Mouse (Mus musculus) midbrain, postnatal 0 days (tissue): Measurements from ENCODE around the gene Exoc3l. TPM values are rescaled to one million over a fixed set of nuclear protein-coding genes. Genes with fewer than 3 reads are reported as not detected.

Experiments used
- ATAC-seq: fragments of 200-750 bp; cut with Nextera tagmentation; 2 replicates; pipeline ENCODE4 v1.8.0; 2017; ENCODE audit warnings: moderate number of reproducible peaks, mild to moderate bottlenecking, moderate TSS enrichment, moderate library complexity; ENCODE audit not compliant: low FRiP score
- DNase-seq: peaks from one replicate; pipeline ENCODE4 v3.0.0-alpha.2; 2015; ENCODE audit warnings: low spot score
- H3K27ac ChIP-seq: fragments of 300-500 bp; sonication (generic); 2 replicates; pipeline ENCODE4 v1.5.1; 2014; ENCODE audit warnings: low read depth, mild to moderate bottlenecking, low read length, mixed read lengths
- H3K27me3 ChIP-seq: fragments of 300-500 bp; sonication (generic); 2 replicates; pipeline ENCODE4 v1.6.1; 2014; ENCODE audit warnings: low read length, control low read depth, mixed read lengths; ENCODE audit not compliant: insufficient read depth
- H3K36me3 ChIP-seq: fragments of 300-500 bp; sonication (generic); 2 replicates; pipeline ENCODE4 v1.6.1; 2014; ENCODE audit warnings: low read length, control low read depth, mixed read lengths; ENCODE audit not compliant: insufficient read depth
- H3K4me1 ChIP-seq: fragments of 300-500 bp; sonication (generic); 2 replicates; pipeline ENCODE4 v1.6.1; 2014; ENCODE audit warnings: mild to moderate bottlenecking, control low read depth, antibody characterized with exemption, low read length, mixed read lengths; ENCODE audit not compliant: insufficient read depth
- H3K4me2 ChIP-seq: fragments of 300-500 bp; sonication (generic); 2 replicates; pipeline ENCODE4 v1.6.1; 2014; ENCODE audit warnings: low read depth, mild to moderate bottlenecking, low read length, mixed read lengths; ENCODE audit not compliant: poor library complexity, severe bottlenecking
- H3K4me3 ChIP-seq: fragments of 300-500 bp; sonication (generic); 2 replicates; pipeline ENCODE4 v1.5.1; 2014; ENCODE audit warnings: low read depth, mild to moderate bottlenecking, low read length, moderate library complexity
- H3K9ac ChIP-seq: fragments of 300-500 bp; sonication (generic); replicated peaks from 2 replicates; pipeline ENCODE4 v1.6.1; 2014; ENCODE audit warnings: mild to moderate bottlenecking, low read length, moderate library complexity, mixed read lengths; ENCODE audit not compliant: poor library complexity, severe bottlenecking
- H3K9me3 ChIP-seq: fragments of 300-500 bp; sonication (generic); 2 replicates; pipeline ENCODE4 v1.6.1; 2016; ENCODE audit warnings: low read length, control low read depth
- CTCF ChIP-seq: IDR thresholded peaks from 2 replicates; pipeline ENCODE4 v1.5.1; 2016; ENCODE audit warnings: antibody characterized with exemption, mild to moderate bottlenecking
- WGBS: fragments of 180-500 bp; shearing (Covaris S2); extraction: QIAGEN DNeasy Blood & Tissue Kit; methylation state at CpG from one replicate; pipeline ENCODE4 v1.1.7; 2014; 5-methylcytosine and 5-hydroxymethylcytosine counted together
- polyA plus RNA-seq: library from polyadenylated mRNA; unstranded; fragments of >200 nt; fragmentation: Nextera tagmentation; extraction: Ambion mirVana; gene quantifications from 2 replicates; pipeline ENCODE4 v1.2.1, GENCODE M21; 2015
- total RNA-seq: library from RNA; depleted of rRNA; stranded (reverse); fragments of >200 nt; gene quantifications from 2 replicates; pipeline ENCODE4 v1.2.3, GENCODE M21; 2014

Gene Exoc3l
- total and polyA plus RNA-seq, 2 experiments from 2014 or later, result 2.0 to 6.8 TPM

- no peak for ATAC-seq
- TF ChIP-seq CTCF, result peak; percentile 6; the same call in 1 of the 2 replicates
- Histone ChIP-seq H3K4me3 (peak within 1 kb of the TSS; percentile 67), H3K4me2 (peak within 1 kb of the TSS; percentile 95), H3K9me3 (no peaks in the 10 kb centered on the region), H3K27me3 (peaks cover 54% of the 10 kb centered on the region), H3K27ac (no peak within 1 kb of the TSS), H3K9ac (peak within 1 kb of the TSS; percentile 51), H3K36me3 (no peaks in the 10 kb centered on the region), H3K4me1 (no peaks in the 10 kb centered on the region)
- no peak for DNase-seq
- 1% methylated on average over 53 of the region's 54 CpGs for WGBS
These were observed 31.6 kb downstream of the Exoc3l start, which contains the start of the genes Tradd and Fbxl8 for GRCm38 (mm10) chr8:105264024-105264982. Gene Tradd (minus strand): TSS chr8:105264609. Gene Fbxl8 (plus strand): TSS chr8:105264648.

- Histone ChIP-seq H3K27me3 (peaks cover 63% of the 10 kb centered on the region), H3K4me2 (no peak overlapping the region), H3K9ac (no peak overlapping the region), H3K9me3 (no peaks in the 10 kb centered on the region), H3K4me1 (no peaks in the 10 kb centered on the region), H3K36me3 (no peaks in the 10 kb centered on the region), H3K27ac (no peak overlapping the region), H3K4me3 (no peak overlapping the region)
- peak; percentile 51 for TF ChIP-seq CTCF
- WGBS, result 43% methylated on average over 16 of the region's 16 CpGs
- DNase-seq (no peak), ATAC-seq (no peak)
These were observed 32.5 kb downstream of the Exoc3l start for GRCm38 (mm10) chr8:105263244-105263912.

- peaks cover 56% of the 10 kb centered on the region for H3K27me3 ChIP-seq
- H3K36me3 ChIP-seq, result no peaks in the 10 kb centered on the region
- no peaks in the 10 kb centered on the region for H3K9me3 ChIP-seq
- no peak overlapping the region for H3K27ac ChIP-seq
- H3K4me1 ChIP-seq, result no peaks in the 10 kb centered on the region
- no peak overlapping the region for H3K4me3 ChIP-seq
- H3K4me2 ChIP-seq, result no peak overlapping the region
- 87% methylated on average over 12 of the region's 12 CpGs for WGBS
- ATAC-seq (no peak), DNase-seq (no peak)
- H3K9ac ChIP-seq, result no peak overlapping the region
- no peak for TF ChIP-seq CTCF
These were observed 34.4 kb downstream of the Exoc3l start for GRCm38 (mm10) chr8:105261326-105261980.

- Histone ChIP-seq H3K4me3 (no peak overlapping the region), H3K4me2 (no peak overlapping the region), H3K27ac (no peak overlapping the region), H3K9me3 (no peaks in the 10 kb centered on the region), H3K36me3 (no peaks in the 10 kb centered on the region), H3K9ac (no peak overlapping the region), H3K4me1 (no peaks in the 10 kb centered on the region), H3K27me3 (peaks cover 47% of the 10 kb centered on the region)
- DNase-seq (no peak), ATAC-seq (no peak)
- WGBS, result 67% methylated on average over 7 of the region's 7 CpGs
- no peak for TF ChIP-seq CTCF
These were observed 35.4 kb downstream of the Exoc3l start for GRCm38 (mm10) chr8:105260371-105261099.

- Histone ChIP-seq H3K9ac (0 out of 2 replicates have a peak overlapping the region, but pooled peaks have one; percentile 3), H3K9me3 (no peaks in the 10 kb centered on the region)
- peak; percentile 97 for TF ChIP-seq CTCF
These were observed 36.1 kb downstream of the Exoc3l start for GRCm38 (mm10) chr8:105259721-105260320.

More at GRCm38 (mm10) chr8:105259721-105260320, 36.1 kb downstream of the Exoc3l start:
- H3K4me2 ChIP-seq, result peak overlapping the region; percentile 59
- H3K4me3 ChIP-seq, result peak overlapping the region; percentile 29
- no peak overlapping the region for H3K27ac ChIP-seq
- peaks cover 5% of the 10 kb centered on the region; the same call in 1 of the 2 replicates for H3K4me1 ChIP-seq
- peaks cover 41% of the 10 kb centered on the region for H3K27me3 ChIP-seq
- ATAC-seq, result peak; percentile 68
- WGBS, result 4% methylated on average over 30 of the region's 30 CpGs
- peak; percentile 75 for DNase-seq
- H3K36me3 ChIP-seq, result no peaks in the 10 kb centered on the region
